Mouse (Mus musculus): ENCODE results near the gene Grk4.

DNA sequence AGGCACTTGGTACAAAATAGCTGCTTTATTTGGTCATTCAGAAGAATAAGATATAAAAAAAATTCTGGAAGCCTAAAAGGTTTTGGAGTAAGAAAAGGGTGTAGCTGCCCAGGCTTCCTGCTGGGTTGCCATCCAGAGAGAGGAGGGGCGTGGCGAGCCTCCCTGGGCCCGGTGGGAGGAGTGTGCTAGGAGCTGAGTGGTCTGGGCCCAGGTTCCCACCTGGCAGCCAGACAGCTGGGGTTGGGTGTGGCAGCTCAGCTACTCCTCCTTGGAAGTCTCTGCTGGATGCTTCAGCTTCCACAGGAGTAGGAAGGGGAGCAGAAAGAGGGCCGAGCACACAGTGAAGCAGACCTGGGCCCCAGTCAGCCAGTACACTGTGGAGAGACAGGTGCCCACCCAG lies 26.5 kb upstream of the Grk4 start:
- TF ChIP-seq CTCF (conservative IDR thresholded peaks at IDR 0.05; ENCODE audit: low read length) (no peak), NANOG (IDR thresholded peaks at IDR 0.05; ENCODE audit: borderline replicate concordance, low read length) (no peak)
